Mouse (Mus musculus) testis, adult 2 months (tissue): Measurements from ENCODE around the gene Sell.

ENCODE experiments used
- CTCF ChIP-seq: fragments of 200-500 bp; IDR thresholded peaks from 2 replicates; pipeline ENCODE4 v1.5.1; 2012; ENCODE audit warnings: low read depth, mild to moderate bottlenecking, inconsistent platforms, low read length, moderate library complexity; ENCODE audit not compliant: control insufficient read depth, insufficient read depth, insufficient replicate concordance
- POLR2A ChIP-seq: fragments of 200-500 bp; IDR thresholded peaks from 2 replicates; pipeline ENCODE4 v1.6.1; 2012; ENCODE audit warnings: low read depth, mild to moderate bottlenecking, inconsistent platforms, low read length, moderate library complexity; ENCODE audit not compliant: control insufficient read depth

- TF ChIP-seq CTCF: no peak
- no peak for TF ChIP-seq POLR2A
Observed at GRCm38 (mm10) chr1:164063745-164064144, 2.0 kb downstream of the Sell start.
